Mouse (Mus musculus) heart, postnatal 36 days (tissue): Measurements from ENCODE around the gene Grcc10. TPM values are rescaled to one million over a fixed set of nuclear protein-coding genes. Genes with fewer than 3 reads are reported as not detected.

Source experiments
- microRNA-seq, 2 experiments: library from miRNA; unstranded; fragments of <30 nt; microRNA quantifications; one replicate each; pipeline ENCODE4 v1.2.0; 2021; ENCODE audit warnings: borderline number of aligned reads in 2 of 2
- total RNA-seq, 2 experiments: library from RNA; stranded (reverse); gene quantifications; 2 replicates each; pipeline ENCODE4 v1.2.3; 2021

Gene Grcc10
- total RNA-seq, 2 experiments from 2014 or later = 285 to 321 TPM

Small RNA genes within 50 kb of the gene (microRNA-seq; reads per million reads assigned to microRNA genes)
- gene Mir141 = 15.2 to 16.8 reads per million in 2 experiments
- gene Mir200c = 336 to 416 reads per million in 2 experiments

Other genes with a start within 250 kb of the Grcc10 start
- gene C1rl, start 248.3 kb downstream of the Grcc10 start, total RNA-seq = 1 to 10 TPM; 1.2 TPM
- gene C1ra, start 229.0 kb downstream of the Grcc10 start, total RNA-seq = 10 to 100 TPM; 13.7 TPM
- 10 to 100 TPM; 21.3 to 23.1 TPM for gene C1s1, start 199.0 kb downstream of the Grcc10 start, total RNA-seq
- 1 to 10 TPM; 1.4 TPM for gene C1rb, start 171.1 kb downstream of the Grcc10 start, total RNA-seq
- gene C1s2, start 105.3 kb downstream of the Grcc10 start, total RNA-seq = under 1 TPM; 0.53 to 0.57 TPM
- 10 to 100 TPM; 51.6 TPM for gene Lpcat3, start 78.3 kb downstream of the Grcc10 start, total RNA-seq
- 10 to 100 TPM; 64.4 to 73.8 TPM for gene Emg1, start 29.2 kb downstream of the Grcc10 start, total RNA-seq
- 100 to 1,000 TPM; 311 to 336 TPM for gene Phb2, start 29.0 kb downstream of the Grcc10 start, total RNA-seq
- 1 to 10 TPM; 2.9 to 4.2 TPM for gene Ptpn6, start 2.7 kb downstream of the Grcc10 start, total RNA-seq
- under 1 TPM in 1 of 2 experiments, not detected in 1; 0.41 TPM for gene Gm45234, start 14.6 kb upstream of the Grcc10 start, total RNA-seq
- gene Atn1, start 15.2 kb upstream of the Grcc10 start, total RNA-seq = 10 to 100 TPM; 41.0 to 46.4 TPM
- 1 to 10 TPM; 2.2 to 2.9 TPM for gene Eno2, start 28.3 kb upstream of the Grcc10 start, total RNA-seq
- gene Lrrc23, start 38.4 kb upstream of the Grcc10 start, total RNA-seq = not detected
- 1 to 10 TPM; 3.6 to 4.9 TPM for gene Spsb2, start 67.3 kb upstream of the Grcc10 start, total RNA-seq
- 100 to 1,000 TPM; 830 to 887 TPM for gene Tpi1, start 72.9 kb upstream of the Grcc10 start, total RNA-seq
- 10 to 100 TPM; 74.0 to 85.5 TPM for gene Usp5, start 88.1 kb upstream of the Grcc10 start, total RNA-seq
- gene Cdca3, start 88.2 kb upstream of the Grcc10 start, total RNA-seq = under 1 TPM; 0.49 to 0.83 TPM
- gene Gnb3, start 98.9 kb upstream of the Grcc10 start, total RNA-seq = 1 to 10 TPM; 5.1 to 5.9 TPM
- 10 to 100 TPM; 10.7 to 11.6 TPM for gene P3h3, start 116.4 kb upstream of the Grcc10 start, total RNA-seq
- under 1 TPM; 0.72 to 0.98 TPM for gene Gpr162, start 122.6 kb upstream of the Grcc10 start, total RNA-seq
- gene Cd4, start 146.8 kb upstream of the Grcc10 start, total RNA-seq = under 1 TPM; 0.72 to 0.76 TPM
- under 1 TPM; 0.19 to 0.43 TPM for gene Lag3, start 170.3 kb upstream of the Grcc10 start, total RNA-seq
- gene Ptms, start 178.7 kb upstream of the Grcc10 start, total RNA-seq = 100 to 1,000 TPM; 192 to 194 TPM
- gene Mlf2, start 190.0 kb upstream of the Grcc10 start, total RNA-seq = 100 to 1,000 TPM; 195 to 197 TPM
- gene Cops7a, start 224.2 kb upstream of the Grcc10 start, total RNA-seq = 10 to 100 TPM; 93.6 to 98.8 TPM